Mouse (Mus musculus) lung, adult 2 months (tissue): ENCODE data around the gene Dgki. TPM values are rescaled to one million over a fixed set of nuclear protein-coding genes. Genes with fewer than 3 reads are reported as not detected.

Experiments
- DNase-seq: peaks from one replicate; pipeline ENCODE4 v3.0.0; 2022
- H3K4me1 ChIP-seq: fragments of 200-500 bp; 2 replicates; pipeline ENCODE4 v1.6.1; 2011; ENCODE audit warnings: low read length; ENCODE audit not compliant: control insufficient read depth, insufficient read depth
- H3K4me3 ChIP-seq: fragments of 200-500 bp; replicated peaks from 2 replicates; pipeline ENCODE3; 2011; ENCODE audit warnings: low read depth, mild to moderate bottlenecking, control low read depth, low read length; ENCODE audit errors: extremely low read depth
- CTCF ChIP-seq: fragments of 200-500 bp; IDR thresholded peaks from 2 replicates; pipeline ENCODE4 v1.5.1; 2011; ENCODE audit warnings: mild to moderate bottlenecking, low read length, control low read depth; ENCODE audit not compliant: insufficient read depth
- POLR2A ChIP-seq: fragments of 200-500 bp; IDR thresholded peaks from 2 replicates; pipeline ENCODE4 v1.6.1; 2011; ENCODE audit warnings: low read depth, mild to moderate bottlenecking, control low read depth, low read length, borderline replicate concordance; ENCODE audit errors: extremely low read depth
- WGBS: fragments of 180-500 bp; shearing (Covaris S2); methylation state at CpG from one replicate; pipeline ENCODE4 v1.1.7; 2018; 5-methylcytosine and 5-hydroxymethylcytosine counted together
- polyA plus RNA-seq: library from polyadenylated mRNA; depleted of rRNA; stranded (reverse); fragments of >200 nt; gene quantifications from 2 replicates; pipeline ENCODE4 v1.2.3, GENCODE M21; 2012

Gene Dgki
- polyA plus RNA-seq, 1 experiment: 0.09 TPM

DNA sequence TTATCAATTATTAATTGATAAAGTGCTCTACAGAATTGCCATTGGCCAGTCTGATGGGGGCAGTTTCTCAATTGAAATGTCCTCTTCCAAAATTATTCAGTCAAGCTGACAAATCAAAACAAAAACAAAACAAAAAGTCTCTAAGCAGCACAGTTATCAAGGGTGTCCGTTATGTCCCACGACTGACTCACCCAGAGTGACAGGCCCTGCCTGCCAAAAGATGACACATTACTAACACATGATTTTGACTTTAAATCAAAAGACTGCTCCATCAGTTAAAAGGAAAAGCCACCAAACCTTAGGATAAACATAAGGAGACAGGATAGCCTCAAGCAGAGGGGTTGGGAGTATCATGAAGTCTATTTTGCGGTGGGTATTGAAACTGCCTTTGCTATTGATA, 483.3 kb downstream of the Dgki start:
- DNase-seq: no peak
- no peak overlapping the region for H3K4me3 ChIP-seq
- WGBS: 79% methylated on average over 3 of the region's 3 CpGs
- H3K4me1 ChIP-seq: no peaks in the 10 kb centered on the region; the same call in 1 of the 2 replicates
- no peak for TF ChIP-seq POLR2A
- TF ChIP-seq CTCF: no peak

DNA sequence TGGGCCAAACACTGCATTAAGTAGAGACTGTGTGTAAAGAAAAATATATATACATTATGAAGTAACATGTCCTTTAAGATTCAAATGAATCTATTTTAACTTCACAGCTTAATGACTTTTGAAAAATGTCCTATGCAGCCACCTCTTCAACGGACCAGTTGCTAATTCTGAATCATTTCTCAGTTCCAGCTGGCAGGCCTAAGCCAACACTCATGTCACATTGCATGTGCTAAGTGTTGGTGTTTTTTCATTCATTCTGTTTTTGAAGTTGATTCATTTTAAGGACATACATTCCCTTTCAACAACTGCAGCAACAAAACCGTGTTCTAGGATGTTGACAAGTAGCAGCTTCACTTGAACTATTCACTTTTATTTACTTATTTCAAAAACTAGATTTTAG, 484.0 kb downstream of the Dgki start:
- WGBS: 59% methylated on average over 2 of the region's 2 CpGs
- DNase-seq: no peak
- TF ChIP-seq POLR2A: no peak
- no peak for TF ChIP-seq CTCF
- H3K4me3 ChIP-seq: no peak overlapping the region
- H3K4me1 ChIP-seq: no peaks in the 10 kb centered on the region; the same call in 1 of the 2 replicates

GRCm38 (mm10) chr6:36812666-36813515, 487.1 kb downstream of the Dgki start:
- no peak for TF ChIP-seq CTCF
- 62% methylated on average over 7 of the region's 7 CpGs for WGBS
- Histone ChIP-seq H3K4me3 (no peak overlapping the region), H3K4me1 (no peaks in the 10 kb centered on the region)
- DNase-seq: no peak

GRCm38 (mm10) chr6:36810448-36810847, 489.5 kb downstream of the Dgki start:
- TF ChIP-seq POLR2A (no peak), CTCF (no peak)
- H3K4me3 ChIP-seq: no peak overlapping the region
- H3K4me1 ChIP-seq: no peaks in the 10 kb centered on the region
- no peak for DNase-seq
- 43% methylated on average over 5 of the region's 5 CpGs for WGBS

GRCm38 (mm10) chr6:36809747-36810285, 490.2 kb downstream of the Dgki start, which contains the start of gene Ptn:
Ptn (minus strand) TSS chr6:36810220.
- DNase-seq: no peak
- no peak within 1 kb of the TSS for H3K4me3 ChIP-seq
- TF ChIP-seq POLR2A (no peak), CTCF (no peak)
- WGBS: 9% methylated on average over 15 of the region's 15 CpGs
- no peaks in the 10 kb centered on the region for H3K4me1 ChIP-seq

DNA sequence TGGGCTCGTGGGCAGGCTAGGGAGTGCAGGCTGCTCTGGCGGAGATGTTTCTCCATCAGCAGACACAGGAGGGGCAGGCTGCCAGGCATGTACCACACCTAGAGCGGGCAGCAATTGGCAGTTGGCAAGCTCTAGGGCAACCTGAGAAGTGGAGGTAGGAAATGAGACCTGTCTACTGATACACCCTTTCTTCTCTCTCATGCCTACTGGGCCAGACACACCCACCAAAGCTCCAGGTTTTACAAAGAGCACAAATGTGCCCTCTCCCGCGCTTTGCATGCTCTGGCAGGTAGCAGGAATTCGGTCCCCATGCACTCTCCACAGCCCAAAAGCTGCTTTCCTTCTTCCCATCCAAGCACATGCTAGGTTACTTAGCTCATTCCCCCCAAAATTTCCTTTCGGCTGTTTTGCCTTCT, 490.7 kb downstream of the Dgki start:
- 34% methylated on average over 7 of the region's 7 CpGs for WGBS
- Histone ChIP-seq H3K4me1 (no peaks in the 10 kb centered on the region), H3K4me3 (no peak overlapping the region)
- no peak for DNase-seq
- TF ChIP-seq CTCF (no peak), POLR2A (no peak)

- Histone ChIP-seq H3K4me3 (no peak overlapping the region), H3K4me1 (no peaks in the 10 kb centered on the region)
- no peak for DNase-seq
- WGBS: 62% methylated on average over 7 of the region's 7 CpGs
- TF ChIP-seq CTCF (no peak), POLR2A (no peak)
These were observed 491.5 kb downstream of the Dgki start for GRCm38 (mm10) chr6:36808306-36809058.

GRCm38 (mm10) chr6:36806906-36807305, 493.1 kb downstream of the Dgki start:
- no peak for DNase-seq
- TF ChIP-seq CTCF: no peak
- no peak for TF ChIP-seq POLR2A
- WGBS: 88% methylated on average over 6 of the region's 6 CpGs
- Histone ChIP-seq H3K4me1 (no peaks in the 10 kb centered on the region), H3K4me3 (no peak overlapping the region)

GRCm38 (mm10) chr6:36800309-36800946, 499.6 kb downstream of the Dgki start:
- H3K4me1 ChIP-seq: no peaks in the 10 kb centered on the region
- no peak for DNase-seq
- TF ChIP-seq CTCF (no peak), POLR2A (no peak)
- 85% methylated on average over 5 of the region's 5 CpGs for WGBS
- H3K4me3 ChIP-seq: no peak overlapping the region
